Mouse (Mus musculus): ENCODE measurements around the gene Mef2a. TPM values are rescaled to one million over a fixed set of nuclear protein-coding genes. Genes with fewer than 3 reads are reported as not detected.

Gene Mef2a
- total RNA-seq, 2 experiments from 2014 or later: 104 to 116 TPM

DNA sequence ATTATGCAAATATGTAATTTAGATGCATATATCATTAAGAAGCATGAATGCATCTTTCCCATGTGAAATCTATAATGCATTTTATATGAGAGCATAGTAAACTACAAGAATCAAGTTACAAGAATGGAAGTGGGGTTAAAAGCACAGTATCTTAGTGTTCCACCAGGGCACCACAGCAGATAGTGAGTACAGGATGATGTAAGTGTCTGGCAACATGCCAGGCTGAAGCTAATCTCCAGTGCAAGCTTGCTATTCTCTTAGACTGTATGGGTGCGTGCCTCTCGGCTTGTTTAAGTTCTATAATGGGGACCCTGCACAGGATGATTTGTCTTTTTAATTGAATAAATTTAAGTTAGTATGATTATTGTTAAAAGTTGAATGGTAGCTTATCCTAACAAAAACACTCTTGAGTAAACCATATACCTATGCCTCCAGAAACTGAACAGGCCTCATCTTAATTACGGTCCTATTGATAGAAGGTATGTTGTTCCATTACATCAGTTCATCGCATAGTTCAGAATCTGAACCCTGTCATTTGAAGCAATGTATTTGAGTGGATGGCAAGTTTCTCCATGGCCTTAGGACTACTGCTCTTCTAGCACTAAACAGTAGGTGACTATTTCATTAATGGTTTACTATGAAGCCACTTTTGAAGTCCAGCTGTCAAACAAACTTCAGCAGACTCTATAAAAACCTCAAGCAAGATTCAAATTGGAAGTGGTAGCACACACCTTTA, 112.7 kb downstream of the Mef2a start:
- DNase-seq (ENCODE audit: low spot score in 2 of 2): peak in 1 of 2 experiments; percentile 66

- DNase-seq (ENCODE audit: low spot score in 2 of 2): no peak
Measured at GRCm38 (mm10) chr7:67246067-67246466, 126.6 kb downstream of the Mef2a start.

- DNase-seq (ENCODE audit: low spot score in 2 of 2): no peak
Measured at GRCm38 (mm10) chr7:67245255-67245654, 127.4 kb downstream of the Mef2a start.

DNA sequence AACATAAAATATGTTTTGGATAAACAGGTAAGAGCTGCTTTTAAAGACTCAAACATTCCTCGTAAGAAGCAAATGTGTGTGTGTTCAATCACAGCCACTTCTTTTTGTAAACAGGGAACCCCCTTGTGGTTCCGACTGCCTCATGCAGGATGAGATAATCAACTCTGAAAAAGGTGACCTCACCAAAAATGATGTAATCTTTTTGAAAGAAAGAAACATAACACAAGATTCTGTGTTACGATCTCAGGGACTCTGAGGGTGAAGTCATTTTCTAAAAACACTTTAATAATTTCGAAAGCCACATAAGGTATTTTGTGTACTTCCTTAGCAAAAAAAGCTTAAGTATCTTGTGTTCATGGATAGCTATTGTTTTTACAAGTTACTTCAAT, 128.8 kb downstream of the Mef2a start:
- no peak for DNase-seq (ENCODE audit: low spot score in 2 of 2)

GRCm38 (mm10) chr7:67243121-67243893, 129.4 kb downstream of the Mef2a start:
- no peak for DNase-seq (ENCODE audit: low spot score in 2 of 2)

DNA sequence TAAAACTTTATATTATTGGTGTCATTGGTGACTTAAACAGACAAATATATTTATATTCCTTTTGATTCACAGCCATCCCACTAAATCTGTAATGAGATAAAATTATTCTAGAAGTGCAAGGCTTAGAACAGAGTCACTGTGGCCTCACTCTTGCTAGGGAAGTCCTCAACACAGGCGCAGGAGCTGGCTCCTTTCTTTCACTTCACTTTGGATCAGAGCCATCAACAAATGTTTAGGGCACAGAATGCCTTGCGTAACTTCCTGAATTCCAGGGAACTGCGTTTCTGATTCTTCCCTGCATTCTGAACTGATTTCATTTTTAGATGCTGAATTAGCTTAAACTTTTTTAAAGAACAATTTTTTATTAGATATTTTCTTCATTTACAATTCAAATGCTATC, 130.7 kb downstream of the Mef2a start:
- no peak for DNase-seq (ENCODE audit: low spot score in 2 of 2)

- DNase-seq (ENCODE audit: low spot score in 2 of 2): peak in 1 of 2 experiments; percentile 7
Measured at GRCm38 (mm10) chr7:67237752-67238151, 134.9 kb downstream of the Mef2a start.

DNA sequence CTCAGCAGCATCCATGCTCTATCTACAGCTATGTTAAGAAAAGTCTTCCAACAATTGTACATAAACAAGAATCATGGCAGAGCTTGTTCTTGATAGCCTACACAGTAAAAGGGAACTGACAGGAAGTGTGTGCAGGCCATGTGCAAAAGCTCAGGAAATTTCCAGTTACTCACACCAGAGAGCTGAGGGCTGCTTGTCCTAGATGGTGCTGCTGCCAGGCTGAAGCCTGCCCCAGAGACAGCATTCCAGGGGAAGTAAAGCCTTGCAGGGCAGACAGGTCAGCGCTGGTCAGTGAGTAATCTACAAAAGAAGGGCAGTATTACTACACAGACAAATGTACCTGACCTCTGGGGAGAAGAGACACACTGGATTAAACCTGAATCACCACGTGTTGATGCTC, 136.3 kb downstream of the Mef2a start:
- DNase-seq (ENCODE audit: low spot score in 2 of 2): peak in 1 of 2 experiments; percentile 6

DNA sequence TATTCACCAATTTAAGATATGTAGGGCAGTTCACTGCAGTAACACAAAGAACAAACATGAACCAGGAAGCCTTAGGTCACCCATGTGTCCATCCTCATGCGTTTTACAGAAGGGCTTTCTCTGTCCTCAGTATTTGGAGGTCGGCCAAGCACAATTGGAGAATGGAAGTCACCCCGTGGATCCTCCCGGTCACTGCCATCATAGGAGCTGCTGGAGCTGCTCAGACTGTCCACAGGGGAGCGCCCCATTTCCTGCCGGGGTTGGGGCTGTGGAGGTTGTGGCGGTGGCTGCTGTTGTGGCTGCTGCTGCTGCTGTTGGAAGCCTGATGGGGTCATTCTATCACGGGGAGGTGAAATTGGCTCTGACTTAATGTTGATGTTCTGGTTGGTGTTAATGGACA, 137.9 kb downstream of the Mef2a start:
- peak in 1 of 2 experiments; percentile 22 for DNase-seq (ENCODE audit: low spot score in 2 of 2)

- DNase-seq (ENCODE audit: low spot score in 2 of 2): peak in 1 of 2 experiments; percentile 5
Measured at GRCm38 (mm10) chr7:67232504-67232903, 140.2 kb downstream of the Mef2a start.

GRCm38 (mm10) chr7:67230640-67231140, 142.0 kb downstream of the Mef2a start:
- no peak for DNase-seq (ENCODE audit: low spot score in 2 of 2)

DNA sequence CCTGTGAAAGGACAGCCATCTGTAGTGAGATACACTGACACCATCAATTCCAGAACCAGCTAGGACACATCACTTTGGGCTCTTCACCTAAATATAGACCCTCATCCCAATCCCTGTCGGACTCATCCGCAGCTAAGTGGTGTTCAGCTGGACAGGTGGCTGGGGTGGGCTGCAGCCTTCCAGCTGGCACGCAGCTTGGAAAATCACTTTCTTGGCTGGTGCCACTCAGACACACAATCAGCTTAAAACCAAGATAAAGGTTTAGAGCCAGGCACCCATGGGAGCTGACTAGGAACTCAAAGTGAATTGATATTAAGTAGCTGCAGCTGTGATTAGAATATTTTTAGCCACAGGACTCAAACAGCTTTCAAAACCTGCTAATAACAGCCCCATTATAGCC, 142.4 kb downstream of the Mef2a start:
- DNase-seq (ENCODE audit: low spot score in 2 of 2): peak in 1 of 2 experiments; percentile 22

GRCm38 (mm10) chr7:67229701-67230100, 143.0 kb downstream of the Mef2a start:
- no peak for DNase-seq (ENCODE audit: low spot score in 2 of 2)

DNA sequence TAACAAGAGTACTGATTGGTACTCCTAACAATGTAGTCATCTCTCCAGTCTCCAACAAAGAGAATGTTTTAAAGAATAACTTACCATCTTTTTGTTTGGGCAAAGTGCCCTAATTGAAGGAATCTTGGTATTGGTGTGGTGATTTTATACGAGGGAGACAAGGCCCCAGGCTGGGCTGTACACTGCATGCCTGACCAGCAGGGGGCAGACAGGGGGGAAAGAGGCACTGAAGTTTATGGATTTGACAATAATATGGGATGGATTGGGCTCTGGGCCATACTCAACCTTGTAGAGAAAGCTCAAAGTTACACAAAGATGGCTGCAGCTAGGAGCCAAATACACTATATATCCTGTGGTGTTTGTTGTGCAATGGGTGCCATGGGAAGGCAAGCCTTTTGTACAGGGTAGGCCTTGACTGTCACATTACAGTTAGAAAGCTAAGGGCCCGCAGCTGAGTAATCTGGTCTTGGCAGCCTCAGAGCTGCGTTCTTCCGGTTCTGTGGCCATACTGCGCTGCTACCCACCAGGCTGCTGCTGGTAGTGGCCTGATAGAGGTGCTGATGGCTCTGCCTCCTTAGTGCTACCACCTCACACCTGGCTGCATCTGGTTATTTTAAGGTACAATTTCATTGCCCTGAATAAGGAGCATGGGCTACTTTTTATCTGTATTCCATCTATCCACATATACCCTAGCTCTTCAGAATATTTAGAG, 143.6 kb downstream of the Mef2a start:
- DNase-seq (ENCODE audit: low spot score in 2 of 2): peak in 1 of 2 experiments; percentile 53

DNA sequence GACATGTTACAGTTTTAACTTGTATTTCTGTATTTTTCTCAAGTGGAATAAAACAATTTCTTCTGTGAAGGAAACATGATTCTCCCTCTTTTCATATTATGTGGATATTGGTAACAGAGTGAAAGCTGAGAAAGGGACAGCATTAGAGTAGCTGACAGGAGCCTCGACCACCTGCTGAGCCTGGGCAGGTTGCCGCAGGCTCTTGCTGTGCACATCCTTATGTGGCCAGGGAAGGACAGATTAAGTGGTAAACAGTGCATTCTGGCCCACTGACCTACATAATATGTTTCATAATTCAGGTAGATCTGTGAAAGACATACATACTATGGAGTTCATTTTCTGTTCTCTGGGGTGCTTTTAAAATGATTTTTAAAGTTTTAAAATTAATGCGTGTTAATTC, 144.3 kb downstream of the Mef2a start:
- DNase-seq (ENCODE audit: low spot score in 2 of 2): no peak

DNA sequence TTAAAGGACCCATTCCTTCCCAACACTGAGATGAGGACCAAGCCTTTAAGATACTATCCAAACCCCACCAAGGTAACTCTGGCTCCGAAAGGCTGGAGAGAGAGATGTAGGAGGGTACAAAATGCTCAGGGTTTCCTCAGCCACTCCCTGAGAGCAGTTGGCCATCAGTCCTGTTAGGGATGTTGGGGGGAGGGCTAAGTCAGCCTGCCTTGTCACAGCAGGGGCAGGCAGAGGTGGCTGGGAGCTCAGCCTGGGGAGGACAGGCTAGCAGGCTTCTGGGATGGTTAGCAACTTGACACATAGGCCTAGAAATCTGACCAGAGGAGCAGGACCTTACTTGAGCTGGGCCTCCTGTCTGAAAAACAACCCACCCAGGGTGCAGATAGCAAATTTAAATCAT, 145.1 kb downstream of the Mef2a start:
- DNase-seq (ENCODE audit: low spot score in 2 of 2): no peak

DNA sequence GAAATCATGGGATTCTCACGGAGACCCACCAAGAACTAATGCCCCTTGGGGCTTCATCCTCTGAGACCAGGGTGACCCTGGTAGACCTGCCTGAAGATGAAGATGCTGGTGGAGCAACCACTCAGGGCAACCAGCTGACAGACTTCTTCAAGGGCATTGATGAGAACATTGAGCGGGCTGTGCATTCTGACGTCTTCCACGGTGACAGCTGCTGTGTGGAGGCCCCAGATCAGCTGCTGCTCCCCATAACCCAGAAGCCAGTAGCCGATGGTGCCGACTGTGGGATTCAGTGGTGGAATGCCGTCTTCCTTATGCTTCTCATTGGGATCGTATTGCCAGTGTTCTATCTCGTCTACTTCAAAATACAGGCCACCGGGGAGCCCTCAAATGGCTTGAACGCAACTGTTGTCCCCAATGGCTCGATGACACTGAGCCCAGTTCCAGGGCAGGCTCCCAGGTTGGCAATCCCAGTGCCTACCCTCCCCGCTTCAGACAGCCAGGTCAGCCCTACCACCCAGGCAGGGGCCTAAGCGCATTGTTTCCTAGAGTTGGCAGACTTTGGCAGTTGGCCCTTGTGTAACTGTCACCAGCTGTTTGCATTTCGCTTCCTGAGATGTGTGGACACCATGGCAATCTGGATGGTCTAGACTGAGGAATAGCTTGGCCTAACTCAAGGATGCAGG, 146.6 kb downstream of the Mef2a start:
- DNase-seq (ENCODE audit: low spot score in 2 of 2): no peak

DNA sequence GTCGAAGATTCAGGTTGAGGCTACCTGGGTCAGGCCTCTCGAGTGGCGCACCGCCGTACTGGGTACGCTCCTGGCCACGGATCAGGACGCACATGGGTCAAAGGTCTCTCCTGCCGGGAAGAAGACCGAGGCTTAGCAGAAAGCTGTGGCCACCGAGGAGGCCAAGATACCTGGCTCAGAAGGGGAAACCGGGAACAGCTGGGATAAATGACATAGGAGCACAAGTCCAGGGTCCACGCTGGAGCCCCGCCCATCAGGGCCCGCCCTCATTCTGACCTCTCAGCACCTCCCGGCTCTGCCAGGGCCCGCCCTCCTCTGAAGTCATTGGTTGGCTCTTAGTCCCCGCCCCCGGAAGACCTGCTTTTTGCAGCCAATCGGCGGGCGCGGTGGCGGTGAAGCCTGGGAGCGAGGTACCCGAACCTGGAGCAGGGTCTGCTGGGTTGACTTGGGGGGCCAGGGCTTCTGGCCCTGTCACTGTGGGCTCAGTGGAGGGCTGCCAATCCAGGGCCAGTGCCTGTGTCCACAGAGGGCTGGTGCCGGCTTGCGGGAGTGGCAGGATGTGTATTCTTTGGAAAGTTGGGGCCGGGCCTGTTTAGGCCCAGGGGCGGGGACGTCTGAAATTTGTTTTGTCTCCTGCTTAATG, 150.3 kb downstream of the Mef2a start, which contains the start of gene Lysmd4:
Gene Lysmd4, plus strand, starts transcription at position 325 of the 643 bp plus-strand sequence.
- peak; percentile 95 to 98 for DNase-seq (ENCODE audit: low spot score in 2 of 2)

DNA sequence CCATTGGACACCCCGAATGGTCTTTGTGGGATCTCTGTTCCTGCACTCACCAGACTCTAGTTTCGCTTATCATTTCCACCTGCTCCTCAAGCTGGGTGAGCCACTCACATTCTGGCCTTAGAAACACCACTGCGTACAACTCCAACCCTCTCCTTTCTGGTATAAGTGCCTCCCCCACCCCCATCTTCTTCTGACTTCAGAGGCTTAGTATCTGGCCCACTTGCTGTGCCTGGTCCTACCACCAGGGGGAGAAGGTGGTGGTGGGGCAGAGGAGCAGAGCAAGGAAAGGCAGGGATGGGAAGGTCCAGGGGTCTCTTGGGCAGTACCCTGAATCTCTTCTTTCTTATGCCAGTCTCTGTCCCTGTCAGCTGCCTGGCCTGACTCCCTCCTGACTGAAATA, 155.6 kb downstream of the Mef2a start:
- peak in 1 of 2 experiments; percentile 58 for DNase-seq (ENCODE audit: low spot score in 2 of 2)

GRCm38 (mm10) chr7:67216351-67216750, 156.3 kb downstream of the Mef2a start:
- no peak for DNase-seq (ENCODE audit: low spot score in 2 of 2)
